Mouse (Mus musculus) MEL (cell line): ENCODE measurements around the gene Cdk14. TPM values are rescaled to one million over a fixed set of nuclear protein-coding genes. Genes with fewer than 3 reads are reported as not detected.

Experiments used
- DNase-seq: peaks from one replicate; pipeline ENCODE4 v3.0.0; 2011; ENCODE audit warnings: low read depth, low spot score
- H3K27ac ChIP-seq: 2 replicates; pipeline ENCODE4 v1.5.1; 2012; ENCODE audit warnings: low read depth, mild to moderate bottlenecking, control low read depth, low read length, moderate library complexity; ENCODE audit not compliant: control insufficient read depth
- H3K27me3 ChIP-seq, 2 experiments: fragments of 150-350 bp in 1 of 2; sonication (generic) in 1 of 2; 2 replicates each; pipeline ENCODE4 v1.6.1; 2012; ENCODE audit warnings: low read length in 2 of 2, mild to moderate bottlenecking in 2 of 2, improper control_type of control experiment in 1 of 2, moderate library complexity in 1 of 2; ENCODE audit not compliant: insufficient read depth in 2 of 2, control insufficient read depth in 1 of 2
- H3K36me3 ChIP-seq, 2 experiments: 2 replicates each; pipeline ENCODE4 v1.6.1; 2012 to 2014; ENCODE audit warnings: low read length in 2 of 2, improper control_type of control experiment in 1 of 2, inconsistent platforms in 1 of 2, mild to moderate bottlenecking in 1 of 2; ENCODE audit not compliant: insufficient read depth in 2 of 2, control insufficient read depth in 1 of 2
- H3K4me1 ChIP-seq, 2 experiments: fragments of 150-350 bp in 1 of 2; sonication (generic) in 1 of 2; 2 replicates each; pipeline ENCODE4 v1.6.1; 2012; ENCODE audit warnings: low read length in 2 of 2, improper control_type of control experiment in 1 of 2, mild to moderate bottlenecking in 1 of 2; ENCODE audit not compliant: insufficient read depth in 2 of 2, control insufficient read depth in 1 of 2
- H3K4me3 ChIP-seq, 2 experiments: fragments of 150-350 bp in 1 of 2; sonication (generic) in 1 of 2; 2 replicates each; pipeline ENCODE4 v1.5.1; 2012; ENCODE audit warnings: low read depth in 2 of 2, low read length in 2 of 2, mild to moderate bottlenecking in 2 of 2, moderate library complexity in 2 of 2, control low read depth in 1 of 2, improper control_type of control experiment in 1 of 2; ENCODE audit not compliant: control insufficient read depth in 1 of 2, insufficient read depth in 1 of 2
- H3K79me2 ChIP-seq: 2 replicates; pipeline ENCODE4 v1.6.1; 2012; ENCODE audit warnings: mild to moderate bottlenecking, low read length, moderate library complexity; ENCODE audit not compliant: control insufficient read depth, poor library complexity, insufficient read depth
- H3K9ac ChIP-seq: 2 replicates; pipeline ENCODE4 v1.6.1; 2012; ENCODE audit warnings: low read depth, mild to moderate bottlenecking, control low read depth, low read length, moderate library complexity; ENCODE audit not compliant: control insufficient read depth, poor library complexity, severe bottlenecking
- H3K9me3 ChIP-seq: fragments of 150-350 bp; sonication (generic); replicated peaks from 2 replicates; pipeline ENCODE4 v1.6.1; 2012; ENCODE audit warnings: mild to moderate bottlenecking, low read length, improper control_type of control experiment, moderate library complexity; ENCODE audit not compliant: insufficient read depth
- CHD2 ChIP-seq: IDR thresholded peaks from 2 replicates; pipeline ENCODE4 v1.6.1; 2011; ENCODE audit warnings: low read length, improper control_type of control experiment
- CTCF ChIP-seq, 3 experiments: IDR thresholded peaks in 2 of 3; conservative IDR thresholded peaks in 1 of 3; 2 replicates each; pipeline ENCODE4 v1.5.1; 2011 to 2012; ENCODE audit warnings: low read length in 3 of 3, low read depth in 2 of 3, mild to moderate bottlenecking in 2 of 3, improper control_type of control experiment in 1 of 3, inconsistent platforms in 1 of 3, mixed read lengths in 1 of 3, moderate library complexity in 1 of 3; ENCODE audit not compliant: control insufficient read depth in 1 of 3, insufficient read depth in 1 of 3, poor library complexity in 1 of 3, severe bottlenecking in 1 of 3
- GABPA ChIP-seq: IDR thresholded peaks from 2 replicates; pipeline ENCODE4 v1.6.1; 2012; ENCODE audit warnings: low read depth, mild to moderate bottlenecking, inconsistent platforms, low read length, improper control_type of control experiment, moderate library complexity
- HCFC1 ChIP-seq: IDR thresholded peaks from 2 replicates; pipeline ENCODE4 v1.6.1; 2012; ENCODE audit warnings: low read depth, mild to moderate bottlenecking, inconsistent platforms, low read length, improper control_type of control experiment, moderate library complexity
- JUND ChIP-seq: IDR thresholded peaks from 2 replicates; pipeline ENCODE4 v1.6.1; 2011; ENCODE audit warnings: low read depth, mild to moderate bottlenecking, improper control_type of control experiment, low read length
- KAT2A ChIP-seq: conservative IDR thresholded peaks from 2 replicates; pipeline ENCODE4 v1.6.1; 2012; ENCODE audit warnings: low read depth, low read length, improper control_type of control experiment, inconsistent platforms
- MAFK ChIP-seq: IDR thresholded peaks from 2 replicates; pipeline ENCODE4 v1.6.1; 2011; ENCODE audit warnings: low read depth, mild to moderate bottlenecking, low read length, improper control_type of control experiment, borderline replicate concordance
- MAX ChIP-seq: IDR thresholded peaks from 2 replicates; pipeline ENCODE4 v1.6.1; 2011; ENCODE audit warnings: low read length, improper control_type of control experiment
- MAZ ChIP-seq: IDR thresholded peaks from 2 replicates; pipeline ENCODE4 v1.6.1; 2012; ENCODE audit warnings: low read depth, mild to moderate bottlenecking, inconsistent platforms, low read length, improper control_type of control experiment
- MYC ChIP-seq: IDR thresholded peaks from 2 replicates; pipeline ENCODE4 v1.6.1; 2011; ENCODE audit warnings: low read depth, mild to moderate bottlenecking, low read length, improper control_type of control experiment, moderate library complexity
- NELFE ChIP-seq: IDR thresholded peaks from 2 replicates; pipeline ENCODE4 v1.6.1; 2011; ENCODE audit warnings: low read depth, low read length, improper control_type of control experiment
- POLR2AphosphoS5 ChIP-seq: IDR thresholded peaks from 2 replicates; pipeline ENCODE4 v1.6.1; 2012; ENCODE audit warnings: low read depth, borderline replicate concordance, mild to moderate bottlenecking, inconsistent platforms, low read length, moderate library complexity, mixed read lengths
- RCOR1 ChIP-seq: IDR thresholded peaks from 2 replicates; pipeline ENCODE4 v1.6.1; 2012; ENCODE audit warnings: low read depth, mild to moderate bottlenecking, inconsistent platforms, low read length, improper control_type of control experiment
- SIN3A ChIP-seq: IDR thresholded peaks from 2 replicates; pipeline ENCODE4 v1.6.1; 2012; ENCODE audit warnings: low read length, improper control_type of control experiment, inconsistent platforms
- TAL1 ChIP-seq: IDR thresholded peaks from 2 replicates; pipeline ENCODE4 v1.6.1; 2012; ENCODE audit warnings: mild to moderate bottlenecking, inconsistent platforms, low read length, moderate library complexity, mixed read lengths
- TBP ChIP-seq: IDR thresholded peaks from 2 replicates; pipeline ENCODE4 v1.8.0; 2011; ENCODE audit warnings: low read depth, low read length, improper control_type of control experiment
- UBTF ChIP-seq: IDR thresholded peaks from 2 replicates; pipeline ENCODE4 v1.6.1; 2012; ENCODE audit warnings: low read depth, mild to moderate bottlenecking, inconsistent platforms, low read length, improper control_type of control experiment, moderate library complexity, borderline replicate concordance; ENCODE audit not compliant: insufficient read depth
- USF2 ChIP-seq, 2 experiments: IDR thresholded peaks; 2 replicates each; pipeline ENCODE4 v1.6.1; 2011 to 2012; ENCODE audit warnings: improper control_type of control experiment in 2 of 2, low read length in 2 of 2, borderline replicate concordance in 1 of 2, inconsistent platforms in 1 of 2, low read depth in 1 of 2, mild to moderate bottlenecking in 1 of 2; ENCODE audit not compliant: insufficient read depth in 1 of 2
- ZNF384 ChIP-seq: IDR thresholded peaks from 2 replicates; pipeline ENCODE4 v1.6.1; 2012; ENCODE audit warnings: low read depth, mild to moderate bottlenecking, inconsistent platforms, low read length, improper control_type of control experiment
- polyA plus RNA-seq, 2 experiments: library from polyadenylated mRNA; stranded (reverse) in 1 of 2; unstranded in 1 of 2; fragments of >175 nt in 1 of 2; fragments of >200 nt in 1 of 2; gene quantifications; 2 replicates each; pipeline versions ENCODE4 v1.2.1 to v1.2.4; 2012; ENCODE audit warnings: low replicate concordance in 2 of 2, low read depth in 1 of 2; ENCODE audit not compliant: insufficient read length in 2 of 2, insufficient read depth in 1 of 2, missing spikeins in 1 of 2
- total RNA-seq: library from RNA; depleted of rRNA; stranded (reverse); fragments of 300-350 nt; gene quantifications from 2 replicates; pipeline ENCODE4 v1.2.3, GENCODE M21; 2012

Gene Cdk14
- total and polyA plus RNA-seq, 3 experiments: not detected

DNA sequence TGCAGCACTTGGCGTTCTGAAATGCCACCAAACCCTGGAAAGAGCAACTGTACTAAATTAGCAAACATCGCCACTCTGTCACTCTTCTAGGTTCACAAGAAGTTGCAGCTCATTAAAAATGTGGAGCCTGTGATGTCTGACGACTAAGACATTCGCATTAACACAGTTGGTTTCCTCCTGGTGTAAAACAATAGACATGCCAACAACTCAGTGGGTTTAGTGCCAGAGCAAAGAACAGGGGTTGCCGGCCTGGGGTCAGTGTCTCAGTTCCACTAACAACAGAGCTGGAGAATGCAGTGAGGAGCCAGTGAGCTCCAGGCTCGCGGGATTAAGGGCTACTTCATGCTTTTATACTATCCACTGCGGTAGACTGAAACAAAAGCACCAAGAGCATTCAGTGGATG, 598.7 kb downstream of the Cdk14 start:
- DNase-seq: no peak
- Histone ChIP-seq H3K27me3 (no peaks in the 10 kb centered on the region), H3K9ac (no peak overlapping the region), H3K4me3 (no peak overlapping the region), H3K4me1 (no peaks in the 10 kb centered on the region), H3K36me3 (no peaks in the 10 kb centered on the region), H3K27ac (no peak overlapping the region), H3K9me3 (no peaks in the 10 kb centered on the region), H3K79me2 (no peaks in the 10 kb centered on the region)
- TF ChIP-seq CHD2 (no peak), UBTF (no peak), TBP (no peak), MYC (no peak), TAL1 (no peak), MAFK (no peak)

DNA sequence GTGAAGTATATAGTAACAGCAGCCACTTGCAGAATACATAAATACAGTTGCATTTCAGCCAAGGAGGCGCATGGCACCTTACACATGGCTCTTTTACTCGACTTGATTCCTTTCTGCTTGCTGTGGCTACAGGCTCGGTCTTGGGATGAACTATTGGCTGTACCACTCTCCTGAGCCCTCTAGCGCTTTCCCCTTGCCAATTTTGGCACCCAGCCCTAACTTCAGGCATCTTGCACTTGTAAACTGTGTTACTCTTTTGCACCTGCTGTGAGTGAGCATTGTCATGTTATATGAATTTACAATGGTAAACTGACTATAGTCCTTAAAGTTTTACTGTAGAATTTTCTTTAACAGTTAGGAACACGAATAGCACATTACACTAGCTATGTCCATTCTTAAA, 603.1 kb downstream of the Cdk14 start:
- Histone ChIP-seq H3K36me3 (no peaks in the 10 kb centered on the region), H3K4me1 (no peaks in the 10 kb centered on the region), H3K27ac (no peak overlapping the region), H3K9ac (no peak overlapping the region), H3K27me3 (no peaks in the 10 kb centered on the region), H3K4me3 (no peak overlapping the region), H3K9me3 (no peaks in the 10 kb centered on the region), H3K79me2 (no peaks in the 10 kb centered on the region)
- TF ChIP-seq USF2 (IDR thresholded peaks at IDR 0.05; ENCODE audit: borderline replicate concordance in 1 of 2, insufficient read depth in 1 of 2, low read depth in 1 of 2, low read length in 2 of 2) (no peak), RCOR1 (no peak), CTCF (IDR thresholded peaks at IDR 0.05 in 2 of 3, conservative IDR thresholded peaks at IDR 0.05 in 1 of 3; ENCODE audit: control insufficient read depth in 1 of 3, insufficient read depth in 1 of 3, low read depth in 2 of 3, low read length in 3 of 3, poor library complexity in 1 of 3, severe bottlenecking in 1 of 3) (no peak), HCFC1 (no peak), NELFE (no peak), POLR2AphosphoS5 (no peak), MAZ (no peak), KAT2A (no peak), GABPA (no peak), MAX (no peak), ZNF384 (no peak), JUND (no peak), SIN3A (no peak)
- DNase-seq: no peak
